Mouse (Mus musculus) activated CD4-positive, CD25-positive, alpha-beta regulatory T cell (primary cell): ENCODE data around the gene Csn1s1. TPM values are rescaled to one million over a fixed set of nuclear protein-coding genes. Genes with fewer than 3 reads are reported as not detected.

Source experiments
- polyA plus RNA-seq, 2 experiments: library from polyadenylated mRNA; unstranded; fragments of 100-300 nt; shearing (Covaris generic); gene quantifications; one replicate each; pipeline ENCODE4 v1.2.1; 2017

Gene Csn1s1
- 1 to 10 TPM in 1 of 2 experiments, not detected in 1; 1.3 TPM for polyA plus RNA-seq

GRCm38 (mm10) chr5:87665908-87666307 is at the start of gene Csn1s1:
Gene Csn1s1 (plus strand): TSS chr5:87666208.

GRCm38 (mm10) chr5:87699530-87699929 is 33.5 kb downstream of the Csn1s1 start, which contains the start of gene Csn2:
Gene Csn2 (minus strand): TSS chr5:87699630.

Other genes with a start within 250 kb of the Csn1s1 start
- gene Ugt2b38, start 242.0 kb upstream of the Csn1s1 start, polyA plus RNA-seq: not detected
- not detected for gene Ugt2a2, start 183.9 kb upstream of the Csn1s1 start, polyA plus RNA-seq
- not detected for gene Gm43638, start 179.4 kb upstream of the Csn1s1 start, polyA plus RNA-seq
- not detected for gene Ugt2a1, start 175.3 kb upstream of the Csn1s1 start, polyA plus RNA-seq
- gene Sult1b1, start 128.0 kb upstream of the Csn1s1 start, polyA plus RNA-seq: not detected
- under 1 TPM; 0.11 to 0.16 TPM for gene Sult1d1, start 97.2 kb upstream of the Csn1s1 start, polyA plus RNA-seq
- not detected for gene Sult1e1, start 74.6 kb upstream of the Csn1s1 start, polyA plus RNA-seq
- gene Csn2, start 33.4 kb downstream of the Csn1s1 start, polyA plus RNA-seq: under 1 TPM in 1 of 2 experiments, not detected in 1; 0.31 TPM
- gene Csn1s2a, start 108.4 kb downstream of the Csn1s1 start, polyA plus RNA-seq: 1 to 10 TPM in 1 of 2 experiments, not detected in 1; 1.3 TPM
- gene Csn1s2b, start 141.9 kb downstream of the Csn1s1 start, polyA plus RNA-seq: under 1 TPM in 1 of 2 experiments, not detected in 1; 0.31 TPM
- under 1 TPM in 1 of 2 experiments, not detected in 1; 0.57 TPM for gene Prr27, start 159.5 kb downstream of the Csn1s1 start, polyA plus RNA-seq
- not detected for gene Odam, start 218.8 kb downstream of the Csn1s1 start, polyA plus RNA-seq